Comparison of ENCODE assay signal across 8 mouse cellular contexts in the genomic region with DNA sequence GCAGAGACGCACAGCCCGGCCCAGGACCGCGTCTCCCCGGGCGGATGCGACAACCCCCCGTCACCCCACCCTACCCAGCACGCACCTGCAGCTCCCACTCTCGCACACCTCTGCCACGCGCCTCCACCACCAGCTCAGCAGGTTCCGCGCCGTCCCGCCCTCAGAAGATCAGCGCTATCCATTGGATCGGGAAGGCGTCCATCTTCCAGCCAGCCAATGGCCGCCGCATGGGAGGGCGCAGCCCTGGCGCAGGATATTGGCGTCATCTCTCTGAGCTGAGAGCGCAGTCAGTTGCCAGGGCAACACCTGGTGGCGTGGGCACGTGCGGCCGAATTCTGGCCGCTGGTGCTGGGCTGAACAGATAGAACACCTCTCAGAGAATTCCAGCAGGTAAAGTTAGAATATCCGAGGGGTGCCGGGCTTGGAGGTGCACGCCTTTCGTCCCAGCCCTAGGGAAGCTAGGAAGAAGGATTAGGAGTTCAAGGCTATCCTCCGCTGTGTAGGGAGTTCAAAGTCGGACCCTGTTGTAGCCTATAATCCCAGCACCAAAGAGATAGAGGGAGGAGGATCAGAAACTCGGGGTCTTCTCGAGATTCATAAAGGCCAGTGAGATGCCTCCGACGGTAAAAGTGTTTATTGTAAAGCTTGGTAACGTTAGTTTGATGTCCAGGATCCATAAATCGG. TPM values are rescaled to one million over a fixed set of nuclear protein-coding genes. Genes with fewer than 3 reads are reported as not detected.
A peak's percentile ranks its signal among the peaks of the same experiment; 100 is the strongest.
DNase-seq lines count a peak whose midpoint lies in the region; ATAC-seq and TF ChIP-seq lines count a peak whose summit lies in the region.

Gene 3110082I17Rik (minus strand): TSS at position 144 of the 684 bp plus-strand sequence.

- peaks cover 13% of the 10 kb centered on the region; the same call in 1 of the 2 replicates for H3K27me3 ChIP-seq in heart, embryonic 12.5 days (replicated peaks)
- no peaks in the 10 kb centered on the region for H3K27me3 ChIP-seq in kidney, postnatal 0 days (ENCODE audit: insufficient read depth, low read length)
- no peaks in the 10 kb centered on the region for H3K27me3 ChIP-seq in liver, embryonic 11.5 days (replicated peaks; ENCODE audit: control insufficient read depth, insufficient read depth, low read length)
- H3K27me3 ChIP-seq in stomach, embryonic 14.5 days (ENCODE audit: control insufficient read depth, insufficient read depth, low read length): no peaks in the 10 kb centered on the region

- peak; percentile 96 for DNase-seq in CD4-positive helper T cell, adult 2 months (ENCODE audit: low read depth, low spot score)
- DNase-seq in brain, embryonic 18.5 days (ENCODE audit: low read depth, low spot score): peak; percentile 91
- peak; percentile 96 for DNase-seq in kidney, postnatal 0 days (ENCODE audit: low spot score)
- DNase-seq in liver, embryonic 11.5 days (ENCODE audit: low spot score): peak; percentile 96
- peak; percentile 98 for DNase-seq in naive thymus-derived CD4-positive, alpha-beta T cell, adult 2 months (ENCODE audit: low read depth)

- H3K4me1 ChIP-seq in heart, embryonic 12.5 days (replicated peaks): peaks cover 6% of the 10 kb centered on the region
- peaks cover 4% of the 10 kb centered on the region; the same call in 1 of the 2 replicates for H3K4me1 ChIP-seq in kidney, postnatal 0 days (replicated peaks; ENCODE audit: insufficient read depth, low read length)
- peaks cover 7% of the 10 kb centered on the region; the same call in 1 of the 2 replicates for H3K4me1 ChIP-seq in liver, embryonic 11.5 days (replicated peaks; ENCODE audit: control insufficient read depth, insufficient read depth, low read length)
- H3K4me1 ChIP-seq in stomach, embryonic 14.5 days (ENCODE audit: control insufficient read depth, insufficient read depth, low read length): peaks cover 3% of the 10 kb centered on the region; the same call in 1 of the 2 replicates

- H3K9ac ChIP-seq in heart, embryonic 12.5 days: peak within 1 kb of the TSS; percentile 74
- H3K9ac ChIP-seq in kidney, postnatal 0 days (ENCODE audit: low read depth, low read length): peak within 1 kb of the TSS; percentile 64
- H3K9ac ChIP-seq in liver, embryonic 11.5 days (ENCODE audit: low read depth, low read length): peak within 1 kb of the TSS; percentile 76
- peak within 1 kb of the TSS; percentile 40; the same call in 1 of the 2 replicates for H3K9ac ChIP-seq in stomach, embryonic 14.5 days (replicated peaks; ENCODE audit: low read depth, low read length)

- no peak for TF ChIP-seq CTCF in kidney, postnatal 0 days (IDR thresholded peaks at IDR 0.05; ENCODE audit: low read depth)

- H3K9me3 ChIP-seq in heart, embryonic 12.5 days (replicated peaks): no peaks in the 10 kb centered on the region
- H3K9me3 ChIP-seq in kidney, postnatal 0 days (replicated peaks; ENCODE audit: low read length): no peaks in the 10 kb centered on the region
- no peaks in the 10 kb centered on the region for H3K9me3 ChIP-seq in liver, embryonic 11.5 days (ENCODE audit: control insufficient read depth, low read length)
- H3K9me3 ChIP-seq in stomach, embryonic 14.5 days (ENCODE audit: control insufficient read depth, low read depth, low read length): no peaks in the 10 kb centered on the region

- peak within 1 kb of the TSS; percentile 87 for H3K4me2 ChIP-seq in heart, embryonic 12.5 days
- H3K4me2 ChIP-seq in kidney, postnatal 0 days (ENCODE audit: low read length): peak within 1 kb of the TSS; percentile 82
- peak within 1 kb of the TSS; percentile 76 for H3K4me2 ChIP-seq in liver, embryonic 11.5 days
- peak within 1 kb of the TSS; percentile 84 for H3K4me2 ChIP-seq in stomach, embryonic 14.5 days (replicated peaks; ENCODE audit: low read depth, low read length)

- H3K27ac ChIP-seq in heart, embryonic 12.5 days (ENCODE audit: poor library complexity, severe bottlenecking): no peak within 1 kb of the TSS
- H3K27ac ChIP-seq in kidney, postnatal 0 days: no peak within 1 kb of the TSS
- H3K27ac ChIP-seq in liver, embryonic 11.5 days (ENCODE audit: low read depth, low read length): no peak within 1 kb of the TSS
- H3K27ac ChIP-seq in stomach, embryonic 14.5 days (ENCODE audit: low read length): no peak within 1 kb of the TSS

- 3% methylated on average over 42 of the region's 42 CpGs for whole genome bisulfite sequencing in heart, embryonic 12.5 days
- WGBS in kidney, postnatal 0 days: 4% methylated on average over 42 of the region's 42 CpGs
- 4% methylated on average over 42 of the region's 42 CpGs for WGBS in liver, embryonic 11.5 days
- WGBS in stomach, embryonic 14.5 days: 4% methylated on average over 42 of the region's 42 CpGs

- H3K4me3 ChIP-seq in heart, embryonic 12.5 days: peak within 1 kb of the TSS; percentile 74
- peak within 1 kb of the TSS; percentile 61 for H3K4me3 ChIP-seq in kidney, postnatal 0 days (replicated peaks; ENCODE audit: low read depth, low read length)
- peak within 1 kb of the TSS; percentile 75 for H3K4me3 ChIP-seq in liver, embryonic 11.5 days (ENCODE audit: low read depth, low read length)
- H3K4me3 ChIP-seq in stomach, embryonic 14.5 days (ENCODE audit: low read depth, low read length): peak within 1 kb of the TSS; percentile 66

- H3K36me3 ChIP-seq in heart, embryonic 12.5 days: no peaks in the 10 kb centered on the region
- no peaks in the 10 kb centered on the region for H3K36me3 ChIP-seq in kidney, postnatal 0 days (ENCODE audit: insufficient read depth, low read length)
- no peaks in the 10 kb centered on the region for H3K36me3 ChIP-seq in liver, embryonic 11.5 days (ENCODE audit: control insufficient read depth, insufficient read depth, low read length)
- 0 out of 2 replicates have a peak, but pooled peaks cover 2% of the 10 kb centered on the region for H3K36me3 ChIP-seq in stomach, embryonic 14.5 days (ENCODE audit: control insufficient read depth, insufficient read depth, low read length)

- ATAC-seq in erythroid progenitor cell, adult 5-6 weeks (replicated peaks; ENCODE audit: low FRiP score, poor library complexity, severe bottlenecking): peak; percentile 98
- ATAC-seq in heart, embryonic 12.5 days (ENCODE audit: insufficient number of reproducible peaks, low FRiP score): peak; percentile 97
- peak; percentile 98 for ATAC-seq in kidney, postnatal 0 days (replicated peaks; ENCODE audit: low FRiP score, low read depth)
- peak; percentile 99 for ATAC-seq in liver, embryonic 11.5 days (replicated peaks; ENCODE audit: low FRiP score)
- ATAC-seq in stomach, embryonic 14.5 days (ENCODE audit: insufficient number of reproducible peaks, insufficient read depth, low FRiP score, low read depth): peak; percentile 98

RNA-seq across cellular contexts. Expression of gene 3110082I17Rik, which starts in this region (rescaled TPM):
- total RNA-seq in erythroid progenitor cell, adult 5-6 weeks (2015; ENCODE audit: low replicate concordance): 4.7 TPM in 1 of 2 replicates, not detected in the other
- 3.2 and 4.2 TPM in 2 replicates for total RNA-seq in erythroid progenitor cell, adult 5-6 weeks (2017; ENCODE audit: low replicate concordance)
- polyA plus RNA-seq in heart, embryonic 12.5 days (2016; fragmentation: Nextera tagmentation; extraction: Ambion mirVana): 21.3 and 21.6 TPM in 2 replicates
- polyA plus RNA-seq in kidney, postnatal 0 days (2015; fragmentation: Nextera tagmentation; extraction: Ambion mirVana): 25.6 and 26.6 TPM in 2 replicates
- polyA plus RNA-seq in liver, embryonic 11.5 days (2014; fragmentation: Nextera tagmentation; extraction: Ambion mirVana): 49.4 and 52.0 TPM in 2 replicates
- 37.6 and 37.7 TPM in 2 replicates for polyA plus RNA-seq in stomach, embryonic 14.5 days (2014; fragmentation: Nextera tagmentation; extraction: Ambion mirVana)
